Mouse (Mus musculus) heart, adult 2 months (tissue): ENCODE data around the gene Ciart. TPM values are rescaled to one million over a fixed set of nuclear protein-coding genes. Genes with fewer than 3 reads are reported as not detected.
"Not testable (repeated sequence)": the region's sequence is repeated elsewhere in the genome, so short reads cannot be mapped to it uniquely, and the experiment has no call there.

Experiments
- DNase-seq, 2 experiments: peaks; one replicate each; pipeline ENCODE4 v3.0.0; 2021
- H3K27ac ChIP-seq: fragments of 200-600 bp; 2 replicates; pipeline ENCODE4 v1.8.1; 2022
- H3K27me3 ChIP-seq: fragments of 200-500 bp; 2 replicates; pipeline ENCODE4 v1.6.1; 2012; ENCODE audit warnings: mild to moderate bottlenecking, low read length, inconsistent platforms, mixed read lengths; ENCODE audit not compliant: control insufficient read depth, insufficient read depth
- H3K36me3 ChIP-seq: fragments of 200-500 bp; 2 replicates; pipeline ENCODE4 v1.6.1; 2012; ENCODE audit warnings: low read length, inconsistent platforms; ENCODE audit not compliant: control insufficient read depth, insufficient read depth
- H3K4me1 ChIP-seq: fragments of 200-500 bp; 2 replicates; pipeline ENCODE4 v1.6.1; 2011; ENCODE audit warnings: low read length; ENCODE audit not compliant: control insufficient read depth, insufficient read depth
- H3K4me3 ChIP-seq: fragments of 200-600 bp; 2 replicates; pipeline ENCODE4 v1.8.1; 2022
- H3K79me2 ChIP-seq: fragments of 200-500 bp; replicated peaks from 2 replicates; pipeline ENCODE4 v1.6.1; 2012; ENCODE audit warnings: mild to moderate bottlenecking, inconsistent platforms, low read length, moderate library complexity, mixed read lengths; ENCODE audit not compliant: control insufficient read depth, insufficient read depth
- H3K9ac ChIP-seq: fragments of 200-500 bp; 2 replicates; pipeline ENCODE4 v1.6.1; 2012; ENCODE audit warnings: low read depth, mild to moderate bottlenecking, control low read depth, inconsistent platforms, low read length, mixed read lengths
- CTCF ChIP-seq: fragments of 200-600 bp; IDR thresholded peaks from 2 replicates; pipeline ENCODE4 v1.8.1; 2022; ENCODE audit warnings: antibody characterized with exemption, mild to moderate bottlenecking, moderate library complexity
- EP300 ChIP-seq: fragments of 200-500 bp; IDR thresholded peaks from 2 replicates; pipeline ENCODE4 v1.6.1; 2011; ENCODE audit warnings: low read depth, low read length, control low read depth; ENCODE audit not compliant: insufficient read depth
- POLR2A ChIP-seq: fragments of 200-500 bp; IDR thresholded peaks from 2 replicates; pipeline ENCODE4 v1.6.1; 2011; ENCODE audit warnings: mild to moderate bottlenecking, low read depth, low read length, control low read depth; ENCODE audit not compliant: insufficient read depth
- WGBS: fragments of 180-500 bp; shearing (Covaris S2); methylation state at CpG from one replicate; pipeline ENCODE4 v1.1.7; 2018; 5-methylcytosine and 5-hydroxymethylcytosine counted together
- intact Hi-C: fragments of 180-260 bp; cut with DNase I; formaldehyde crosslinking; loops from one replicate; pipeline ENCODE4 v1.15.1; 2025
- polyA plus RNA-seq: library from polyadenylated mRNA; depleted of rRNA; stranded (reverse); fragments of >200 nt; gene quantifications from 2 replicates; pipeline ENCODE4 v1.2.3, GENCODE M21; 2012
- total RNA-seq, 2 experiments: library from RNA; stranded (reverse); gene quantifications; 2 replicates each; pipeline ENCODE4 v1.2.3; 2021

Ciart gene
- total and polyA plus RNA-seq, 3 experiments, result 5.1 to 27.0 (median 7.7) TPM

GRCm38 (mm10) chr3:95903753-95904502 is 21.9 kb upstream of the Ciart start:
- Histone ChIP-seq H3K9ac (peak overlapping the region; percentile 56), H3K4me1 (peaks cover 1% of the 10 kb centered on the region; the same call in 1 of the 2 replicates), H3K36me3 (peaks cover 3% of the 10 kb centered on the region; the same call in 1 of the 2 replicates), H3K4me3 (peak overlapping the region; percentile 51), H3K79me2 (no peaks in the 10 kb centered on the region), H3K27me3 (no peaks in the 10 kb centered on the region), H3K27ac (peak overlapping the region; percentile 91)
- TF ChIP-seq CTCF (no peak), EP300 (no peak), POLR2A (no peak)
- 16% methylated on average over 15 of the region's 15 CpGs for WGBS
- intact Hi-C loops, result no loop called here
- peak in 1 of 2 experiments; percentile 32 for DNase-seq

- peak overlapping the region; percentile 51 for H3K4me3 ChIP-seq
Measured at GRCm38 (mm10) chr3:95902643-95903042, 20.6 kb upstream of the Ciart start.

GRCm38 (mm10) chr3:95902373-95902625 is 20.2 kb upstream of the Ciart start:
- no peaks in the 10 kb centered on the region for H3K79me2 ChIP-seq
- intact Hi-C loops, result no loop called here
- peak overlapping the region; percentile 71 for H3K9ac ChIP-seq
- no peaks in the 10 kb centered on the region for H3K27me3 ChIP-seq
- H3K36me3 ChIP-seq, result peaks cover 3% of the 10 kb centered on the region; the same call in 1 of the 2 replicates
- TF ChIP-seq EP300, result no peak
- TF ChIP-seq POLR2A, result no peak; the same call in 1 of the 2 replicates
- TF ChIP-seq CTCF, result no peak
- peaks cover 1% of the 10 kb centered on the region; the same call in 1 of the 2 replicates for H3K4me1 ChIP-seq
- H3K4me3 ChIP-seq, result no peak overlapping the region
- DNase-seq, result peak in 1 of 2 experiments; percentile 36
- peak overlapping the region; percentile 91 for H3K27ac ChIP-seq

More at GRCm38 (mm10) chr3:95902643-95903042, 20.6 kb upstream of the Ciart start:
- WGBS, result 32% methylated on average over 6 of the region's 6 CpGs
- peak overlapping the region; percentile 71 for H3K9ac ChIP-seq
- H3K27ac ChIP-seq, result peak overlapping the region; percentile 91
- intact Hi-C loops, result no loop called here
- peaks cover 1% of the 10 kb centered on the region; the same call in 1 of the 2 replicates for H3K4me1 ChIP-seq
- H3K36me3 ChIP-seq, result peaks cover 3% of the 10 kb centered on the region; the same call in 1 of the 2 replicates
- peak in 1 of 2 experiments; percentile 29 for DNase-seq
- H3K79me2 ChIP-seq, result no peaks in the 10 kb centered on the region
- no peaks in the 10 kb centered on the region for H3K27me3 ChIP-seq
- TF ChIP-seq CTCF (no peak), EP300 (no peak), POLR2A (no peak)

- Histone ChIP-seq H3K27ac (peak overlapping the region; percentile 91), H3K4me1 (peaks cover 1% of the 10 kb centered on the region; the same call in 1 of the 2 replicates), H3K79me2 (no peaks in the 10 kb centered on the region), H3K9ac (peak overlapping the region; percentile 23; the same call in 1 of the 2 replicates), H3K36me3 (peaks cover 3% of the 10 kb centered on the region; the same call in 1 of the 2 replicates), H3K4me3 (0 out of 2 replicates have a peak overlapping the region, but pooled peaks have one; percentile 0), H3K27me3 (no peaks in the 10 kb centered on the region)
- TF ChIP-seq EP300 (no peak), POLR2A (no peak; the same call in 1 of the 2 replicates), CTCF (no peak)
- peak; percentile 38 to 52 for DNase-seq
- intact Hi-C loops, result no loop called here
- WGBS, result 40% methylated on average over 9 of the region's 9 CpGs
Measured at GRCm38 (mm10) chr3:95901616-95902372, 19.7 kb upstream of the Ciart start.

GRCm38 (mm10) chr3:95899800-95900524 is 17.9 kb upstream of the Ciart start:
- TF ChIP-seq CTCF, result no peak
- TF ChIP-seq POLR2A, result peak; percentile 52; the same call in 1 of the 2 replicates
- TF ChIP-seq EP300, result no peak
- Histone ChIP-seq H3K27ac (no peak overlapping the region), H3K27me3 (no peaks in the 10 kb centered on the region), H3K79me2 (0 out of 2 replicates have a peak, but pooled peaks cover under 1% of the 10 kb centered on the region), H3K36me3 (peaks cover 3% of the 10 kb centered on the region; the same call in 1 of the 2 replicates), H3K4me3 (no peak overlapping the region), H3K9ac (no peak overlapping the region), H3K4me1 (peaks cover 3% of the 10 kb centered on the region)
- WGBS, result 69% methylated on average over 13 of the region's 13 CpGs
- intact Hi-C loops, result no loop called here
- no peak for DNase-seq

- H3K79me2 ChIP-seq, intact Hi-C loops, H3K9ac ChIP-seq, H3K27me3 ChIP-seq, DNase-seq, H3K4me3 ChIP-seq, H3K27ac ChIP-seq, H3K36me3 ChIP-seq: not testable (repeated sequence)
- 73% methylated on average over 7 of the region's 7 CpGs for WGBS
- H3K4me1 ChIP-seq, result peaks cover 11% of the 10 kb centered on the region
Measured at GRCm38 (mm10) chr3:95895501-95895900, 13.4 kb upstream of the Ciart start.
